Mouse (Mus musculus): ENCODE measurements around the gene Akap1. TPM values are rescaled to one million over a fixed set of nuclear protein-coding genes. Genes with fewer than 3 reads are reported as not detected.

The Akap1 gene
- polyA plus RNA-seq, 1 experiment: 7.7 TPM

DNA sequence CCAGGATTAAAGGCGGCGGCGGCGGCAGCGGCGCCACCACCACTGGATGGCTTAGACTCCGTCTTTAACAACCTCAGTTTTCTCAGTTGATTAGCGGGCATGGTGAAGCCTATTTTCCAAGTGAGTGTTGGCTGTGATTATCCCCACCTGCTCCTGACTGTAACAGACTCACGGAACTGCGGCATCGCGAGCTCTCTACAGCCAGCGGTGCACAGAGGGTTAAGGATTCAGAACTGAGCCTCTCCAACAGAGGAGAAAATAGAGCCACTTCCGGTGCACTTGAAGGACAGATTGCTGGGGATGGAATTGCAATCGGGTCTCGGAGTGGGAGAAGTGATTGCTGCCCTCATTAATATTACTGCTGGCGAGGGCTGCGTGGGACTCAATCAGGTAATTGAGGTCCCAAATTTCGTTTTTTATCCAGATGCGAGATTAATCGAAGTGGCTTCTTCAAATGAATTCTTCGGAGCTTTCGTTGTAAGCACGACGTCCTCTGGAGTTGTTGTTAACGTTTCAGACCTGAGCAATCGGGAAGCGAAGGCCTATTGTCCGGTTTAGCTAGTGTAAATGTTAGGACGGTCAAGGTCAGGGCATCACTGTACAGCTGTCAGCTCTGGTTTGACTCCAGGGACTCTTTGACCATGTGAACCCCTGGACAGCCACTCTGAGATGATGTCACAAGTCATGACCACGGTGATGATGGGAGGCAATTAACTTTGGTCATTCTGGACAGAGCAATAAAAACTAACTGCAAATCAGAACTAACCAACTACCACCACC is 61.0 kb downstream of the Akap1 start:
- Histone ChIP-seq H3K4me1 (ENCODE audit: control insufficient read depth, insufficient read depth, low read length) (no peaks in the 10 kb centered on the region), H3K4me3 (replicated peaks; ENCODE audit: control insufficient read depth, low read depth, low read length) (no peak overlapping the region), H3K27ac (ENCODE audit: control insufficient read depth, insufficient read depth, low read depth, low read length, poor library complexity) (no peak overlapping the region)
- no peak for TF ChIP-seq POLR2A (IDR thresholded peaks at IDR 0.05; ENCODE audit: borderline replicate concordance, control insufficient read depth, low read depth, low read length)
- TF ChIP-seq CTCF (IDR thresholded peaks at IDR 0.05; ENCODE audit: control insufficient read depth, insufficient read depth, low read length): no peak
- WGBS: 70% methylated on average over 31 of the region's 31 CpGs

DNA sequence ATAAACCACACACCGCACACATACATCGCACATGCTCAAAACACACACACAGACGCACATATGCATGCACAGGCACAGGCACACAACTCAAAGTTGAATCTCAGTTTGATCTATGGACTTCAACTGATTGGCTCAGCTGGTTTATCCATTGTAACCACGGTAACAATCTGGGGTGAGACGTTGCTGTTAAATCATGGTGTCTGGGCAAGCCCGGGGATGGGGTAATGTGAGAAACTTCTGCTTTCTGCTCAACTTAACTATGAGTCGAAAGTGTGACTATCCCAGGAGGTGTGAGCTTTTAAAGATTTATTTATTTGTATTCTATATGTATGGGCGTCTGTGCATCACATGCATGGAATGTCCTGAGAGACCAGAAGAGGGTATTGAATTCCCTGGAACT is 68.2 kb downstream of the Akap1 start:
- no peaks in the 10 kb centered on the region for H3K4me1 ChIP-seq (ENCODE audit: control insufficient read depth, insufficient read depth, low read length)
- no peak for TF ChIP-seq CTCF (IDR thresholded peaks at IDR 0.05; ENCODE audit: control insufficient read depth, insufficient read depth, low read length)
- no peak for TF ChIP-seq POLR2A (IDR thresholded peaks at IDR 0.05; ENCODE audit: borderline replicate concordance, control insufficient read depth, low read depth, low read length)
- no peak overlapping the region for H3K4me3 ChIP-seq (replicated peaks; ENCODE audit: control insufficient read depth, low read depth, low read length)
- H3K27ac ChIP-seq (ENCODE audit: control insufficient read depth, insufficient read depth, low read depth, low read length, poor library complexity): no peak overlapping the region
- WGBS: 57% methylated on average over 8 of the region's 8 CpGs

DNA sequence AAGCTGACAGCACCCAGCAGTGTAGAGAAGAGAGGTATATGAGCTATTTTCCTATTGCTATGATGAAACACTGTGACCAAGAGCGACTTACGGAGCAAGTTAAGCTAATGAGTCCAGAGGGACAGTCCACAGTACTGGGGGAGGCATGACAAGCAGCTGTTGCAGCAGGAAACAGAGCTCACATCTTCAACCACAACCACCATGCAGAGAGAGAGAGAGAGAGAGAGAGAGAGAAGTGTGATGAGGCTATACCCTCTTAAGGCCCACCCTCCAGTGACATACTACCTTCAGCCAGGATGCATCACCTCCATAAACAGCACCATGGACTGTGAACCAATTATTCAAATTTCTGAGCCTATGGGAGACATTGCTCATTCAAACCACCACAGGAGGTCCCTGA is 74.5 kb downstream of the Akap1 start:
- no peak overlapping the region for H3K27ac ChIP-seq (ENCODE audit: control insufficient read depth, insufficient read depth, low read depth, low read length, poor library complexity)
- no peak for TF ChIP-seq POLR2A (IDR thresholded peaks at IDR 0.05; ENCODE audit: borderline replicate concordance, control insufficient read depth, low read depth, low read length)
- no peak for TF ChIP-seq CTCF (IDR thresholded peaks at IDR 0.05; ENCODE audit: control insufficient read depth, insufficient read depth, low read length)
- 31% methylated on average over 2 of the region's 2 CpGs for WGBS
- no peak overlapping the region for H3K4me3 ChIP-seq (replicated peaks; ENCODE audit: control insufficient read depth, low read depth, low read length)
- no peaks in the 10 kb centered on the region for H3K4me1 ChIP-seq (ENCODE audit: control insufficient read depth, insufficient read depth, low read length)

DNA sequence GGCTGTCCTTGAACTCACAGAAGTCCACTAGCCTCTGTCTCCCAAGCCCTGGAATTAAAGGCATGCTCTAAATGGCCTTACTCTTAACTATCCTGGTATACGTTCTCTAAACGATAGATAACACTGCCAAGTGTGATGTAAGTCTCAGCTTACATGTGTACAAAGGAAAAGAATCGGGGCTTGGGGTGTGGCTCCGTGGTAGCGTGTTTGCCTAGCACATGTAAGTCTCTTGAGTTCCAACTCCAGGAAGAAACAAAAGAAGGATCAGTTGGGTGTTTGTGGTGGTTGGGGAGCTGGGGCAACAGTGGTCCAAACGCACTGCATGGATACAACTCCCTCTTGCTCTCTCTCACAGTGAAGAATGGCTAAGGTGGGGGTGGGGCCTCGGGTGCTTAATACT is 77.6 kb downstream of the Akap1 start:
- TF ChIP-seq POLR2A (IDR thresholded peaks at IDR 0.05; ENCODE audit: borderline replicate concordance, control insufficient read depth, low read depth, low read length) (no peak), CTCF (IDR thresholded peaks at IDR 0.05; ENCODE audit: control insufficient read depth, insufficient read depth, low read length) (no peak)
- WGBS: 78% methylated on average over 7 of the region's 7 CpGs

DNA sequence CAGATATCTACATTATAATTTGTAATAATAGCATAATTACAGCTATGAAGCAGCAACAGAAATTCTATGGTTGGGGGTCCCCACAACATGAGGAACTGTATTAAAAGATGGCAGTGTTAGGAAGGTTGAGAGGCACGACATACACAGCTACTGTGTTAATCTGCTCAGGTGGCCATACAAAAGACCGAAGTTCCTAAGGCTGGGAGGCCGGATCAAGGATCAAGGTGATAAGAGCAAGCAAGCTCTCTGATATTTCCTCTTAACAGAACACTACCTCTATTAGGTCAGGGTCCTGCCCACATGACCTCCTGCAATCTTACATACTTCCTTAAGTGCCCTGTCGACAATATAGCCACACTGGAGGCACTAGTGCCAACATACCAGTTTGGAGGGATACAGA is 80.9 kb downstream of the Akap1 start:
- H3K4me1 ChIP-seq (ENCODE audit: control insufficient read depth, insufficient read depth, low read length): no peaks in the 10 kb centered on the region
- no peak overlapping the region for H3K27ac ChIP-seq (ENCODE audit: control insufficient read depth, insufficient read depth, low read depth, low read length, poor library complexity)
- no peak overlapping the region for H3K4me3 ChIP-seq (replicated peaks; ENCODE audit: control insufficient read depth, low read depth, low read length)
- 69% methylated on average over 4 of the region's 4 CpGs for WGBS
- no peak for TF ChIP-seq POLR2A (IDR thresholded peaks at IDR 0.05; ENCODE audit: borderline replicate concordance, control insufficient read depth, low read depth, low read length)
- no peak for TF ChIP-seq CTCF (IDR thresholded peaks at IDR 0.05; ENCODE audit: control insufficient read depth, insufficient read depth, low read length)

More for the DNA sequence above, 77.6 kb downstream of the Akap1 start:
- H3K27ac ChIP-seq (ENCODE audit: control insufficient read depth, insufficient read depth, low read depth, low read length, poor library complexity): no peak overlapping the region
- no peaks in the 10 kb centered on the region for H3K4me1 ChIP-seq (ENCODE audit: control insufficient read depth, insufficient read depth, low read length)
- no peak overlapping the region for H3K4me3 ChIP-seq (replicated peaks; ENCODE audit: control insufficient read depth, low read depth, low read length)

DNA sequence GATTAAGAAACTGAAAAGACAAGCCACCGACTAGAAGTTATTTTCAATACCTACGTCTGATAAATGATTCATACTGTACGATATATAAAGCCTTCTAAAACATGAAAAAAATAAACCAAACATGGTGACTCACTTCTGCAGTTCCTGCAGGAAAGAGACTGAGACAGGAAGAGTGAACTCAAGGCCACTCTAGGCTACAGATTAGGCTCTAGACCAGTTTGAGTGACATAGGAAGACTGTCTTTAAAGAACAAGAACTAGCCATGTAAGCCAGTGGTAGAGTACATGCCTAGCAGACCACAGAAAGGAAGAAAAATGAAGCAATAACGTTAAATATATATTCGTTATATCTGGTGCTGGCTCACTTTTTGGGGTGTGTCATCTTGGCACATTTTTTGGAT is 81.9 kb downstream of the Akap1 start:
- Histone ChIP-seq H3K4me1 (ENCODE audit: control insufficient read depth, insufficient read depth, low read length) (no peaks in the 10 kb centered on the region), H3K4me3 (replicated peaks; ENCODE audit: control insufficient read depth, low read depth, low read length) (no peak overlapping the region), H3K27ac (ENCODE audit: control insufficient read depth, insufficient read depth, low read depth, low read length, poor library complexity) (no peak overlapping the region)
- TF ChIP-seq POLR2A (IDR thresholded peaks at IDR 0.05; ENCODE audit: borderline replicate concordance, control insufficient read depth, low read depth, low read length) (no peak), CTCF (IDR thresholded peaks at IDR 0.05; ENCODE audit: control insufficient read depth, insufficient read depth, low read length) (no peak)
- 74% methylated on average over 5 of the region's 5 CpGs for WGBS

Other genes starting within 250 kb of the Akap1 start
- 16.4 and 21.9 TPM in 2 replicates for gene Msi2, start 146.1 kb downstream of the Akap1 start, polyA plus RNA-seq (2011; ENCODE audit: insufficient read depth, insufficient read length, low replicate concordance, missing spikeins)
- gene Scpep1, start 90.9 kb upstream of the Akap1 start, polyA plus RNA-seq (2011; ENCODE audit: insufficient read depth, insufficient read length, low replicate concordance, missing spikeins): 6.5 and 22.3 TPM in 2 replicates
- gene Elobl, start 102.3 kb upstream of the Akap1 start, polyA plus RNA-seq (2011; ENCODE audit: insufficient read depth, insufficient read length, low replicate concordance, missing spikeins): 11.6 TPM in 1 of 2 replicates, not detected in the other
- gene Coil, start 105.7 kb upstream of the Akap1 start, polyA plus RNA-seq (2011; ENCODE audit: insufficient read depth, insufficient read length, low replicate concordance, missing spikeins): 2.7 and 7.2 TPM in 2 replicates
- 19.8 and 33.7 TPM in 2 replicates for gene Trim25, start 134.8 kb upstream of the Akap1 start, polyA plus RNA-seq (2011; ENCODE audit: insufficient read depth, insufficient read length, low replicate concordance, missing spikeins)
- 1.9 and 2.0 TPM in 2 replicates for gene Dgke, start 202.3 kb upstream of the Akap1 start, polyA plus RNA-seq (2011; ENCODE audit: insufficient read depth, insufficient read length, low replicate concordance, missing spikeins)
- gene Gm525, start 209.3 kb upstream of the Akap1 start, polyA plus RNA-seq (2011; ENCODE audit: insufficient read depth, insufficient read length, low replicate concordance, missing spikeins): not detected in 2 replicates